Mouse (Mus musculus): ENCODE data around the gene Gm28044. TPM values are rescaled to one million over a fixed set of nuclear protein-coding genes. Genes with fewer than 3 reads are reported as not detected.

The Gm28044 gene
- total RNA-seq, 1 experiment from 2014 or later = 10.2 TPM

Other genes starting within 250 kb of the Gm28044 start
- 1.3 and 1.8 TPM in 2 replicates for gene Rslcan18, start 244.3 kb downstream of the Gm28044 start, total RNA-seq (2017)
- 4.2 and 4.3 TPM in 2 replicates for gene Zfp759, start 238.9 kb downstream of the Gm28044 start, total RNA-seq (2017)
- gene Rsl1, start 187.4 kb downstream of the Gm28044 start, total RNA-seq (2017) = 13.0 and 14.3 TPM in 2 replicates
- gene Zfp455, start 166.0 kb downstream of the Gm28044 start, total RNA-seq (2017) = 2.4 and 2.8 TPM in 2 replicates
- 4.8 and 7.2 TPM in 2 replicates for gene Zfp458, start 82.1 kb downstream of the Gm28044 start, total RNA-seq (2017)
- 3.8 and 4.4 TPM in 2 replicates for gene Zfp457, start 54.1 kb downstream of the Gm28044 start, total RNA-seq (2017)
- gene Zfp595, start 28.0 kb downstream of the Gm28044 start, total RNA-seq (2017) = 18.8 and 22.3 TPM in 2 replicates
- 16.6 and 19.0 TPM in 2 replicates for gene Zfp953, start 69 bp upstream of the Gm28044 start, total RNA-seq (2017)
- gene Gm28041, start 15.2 kb upstream of the Gm28044 start, total RNA-seq (2017) = 3.9 TPM in 1 of 2 replicates, not detected in the other
- gene Zfp456, start 15.3 kb upstream of the Gm28044 start, total RNA-seq (2017) = 8.8 TPM in 2 replicates
- 21.6 and 21.7 TPM in 2 replicates for gene Zfp429, start 39.3 kb upstream of the Gm28044 start, total RNA-seq (2017)
- 1.7 and 4.2 TPM in 2 replicates for gene Zfp459, start 60.9 kb upstream of the Gm28044 start, total RNA-seq (2017)
- gene Zfp874a, start 91.1 kb upstream of the Gm28044 start, total RNA-seq (2017) = 21.8 and 22.7 TPM in 2 replicates
- 17.6 and 18.2 TPM in 2 replicates for gene Zfp874b, start 123.7 kb upstream of the Gm28044 start, total RNA-seq (2017)
- 14.0 and 15.1 TPM in 2 replicates for gene Zfp58, start 140.0 kb upstream of the Gm28044 start, total RNA-seq (2017)
- 0.93 TPM in 1 of 2 replicates, not detected in the other for gene Gm26965, start 165.6 kb upstream of the Gm28044 start, total RNA-seq (2017)
- gene Zfp87, start 165.6 kb upstream of the Gm28044 start, total RNA-seq (2017) = 24.4 and 30.7 TPM in 2 replicates
- gene Zfp748, start 193.3 kb upstream of the Gm28044 start, total RNA-seq (2017) = 17.6 and 17.7 TPM in 2 replicates
- 29.2 and 30.2 TPM in 2 replicates for gene Zfp729b, start 249.2 kb upstream of the Gm28044 start, total RNA-seq (2017)

Data from neutrophil, adult 5-6 weeks (primary cell).